Mouse (Mus musculus) testis, postnatal 10 days (tissue): ENCODE measurements around the gene Gm8237.
A peak's percentile ranks its signal among the peaks of the same experiment; 100 is the strongest.
"Not testable (repeated sequence)": the region's sequence is repeated elsewhere in the genome, so short reads cannot be mapped to it uniquely, and the experiment has no call there.

Experiments
- DNase-seq: peaks from one replicate; pipeline ENCODE4 v3.0.0; 2021; ENCODE audit warnings: low spot score

Gm8237 gene

GRCm38 (mm10) chr14:5880241-5880640, at the start of gene Gm8237:
TSS of gene Gm8237 (minus strand) at chr14:5880382.
- peak; percentile 35 for DNase-seq

- peak; percentile 38 for DNase-seq
These were observed 43.1 kb upstream of the Gm8237 start for GRCm38 (mm10) chr14:5923276-5923675.

GRCm38 (mm10) chr14:5918330-5918942, 38.3 kb upstream of the Gm8237 start:
- DNase-seq, result not testable (repeated sequence)

GRCm38 (mm10) chr14:5913701-5914100, 33.5 kb upstream of the Gm8237 start:
- DNase-seq, result peak; percentile 37

GRCm38 (mm10) chr14:5879791-5880190, 391 bp downstream of the Gm8237 start:
- not testable (repeated sequence) for DNase-seq

- peak; percentile 43 for DNase-seq
These were observed 1.0 kb downstream of the Gm8237 start for GRCm38 (mm10) chr14:5879136-5879535.

GRCm38 (mm10) chr14:5855911-5856310, 24.3 kb downstream of the Gm8237 start:
- not testable (repeated sequence) for DNase-seq

GRCm38 (mm10) chr14:5830229-5830628, 50.0 kb downstream of the Gm8237 start, which contains the start of gene Gm3424:
TSS of gene Gm3424 (minus strand) at chr14:5830329.
- DNase-seq, result not testable (repeated sequence)

GRCm38 (mm10) chr14:5812699-5813356, 67.4 kb downstream of the Gm8237 start:
- DNase-seq, result not testable (repeated sequence)
